Mouse (Mus musculus) T-helper 1 cell (primary cell): ENCODE results near the gene Atp11a.

ENCODE experiments used
- in situ Hi-C: fragments of 300-600 bp; cut with MboI, MseI; formaldehyde crosslinking; loops from one replicate; pipeline ENCODE4 v1.15.1; 2025; ENCODE audit warnings: high pct_unique_total_duplicates

Atp11a gene

GRCm38 (mm10) chr8:12905599-12906321 lies 148.9 kb downstream of the Atp11a start:
- in situ Hi-C loops: no loop called here

GRCm38 (mm10) chr8:12906597-12906996 lies 149.8 kb downstream of the Atp11a start:
- in situ Hi-C loops: no loop called here

- in situ Hi-C loops: no loop called here
These were observed 150.9 kb downstream of the Atp11a start for GRCm38 (mm10) chr8:12907730-12908129.

- in situ Hi-C loops: no loop called here
These were observed 155.2 kb downstream of the Atp11a start for GRCm38 (mm10) chr8:12912011-12912410.

GRCm38 (mm10) chr8:12915187-12916006 lies 158.6 kb downstream of the Atp11a start:
- in situ Hi-C loops: no loop called here

GRCm38 (mm10) chr8:12916156-12916900 lies 159.5 kb downstream of the Atp11a start:
- in situ Hi-C loops: no loop called here

GRCm38 (mm10) chr8:12917029-12917428 lies 160.2 kb downstream of the Atp11a start:
- in situ Hi-C loops: no loop called here

GRCm38 (mm10) chr8:12917831-12918230 lies 161.0 kb downstream of the Atp11a start:
- in situ Hi-C loops: no loop called here
